Mouse (Mus musculus) thymus, adult 2 months (tissue): ENCODE results near the gene Tm4sf20.

ENCODE experiments used
- CTCF ChIP-seq: fragments of 200-500 bp; IDR thresholded peaks from 2 replicates; pipeline ENCODE4 v1.5.1; 2012; ENCODE audit warnings: mild to moderate bottlenecking, control low read depth, low read length, moderate library complexity, borderline replicate concordance; ENCODE audit not compliant: control insufficient read depth, poor library complexity, insufficient read depth; ENCODE audit errors: extremely low read depth
- POLR2A ChIP-seq: fragments of 200-500 bp; IDR thresholded peaks from 2 replicates; pipeline ENCODE4 v1.6.1; 2012; ENCODE audit warnings: mild to moderate bottlenecking, low read length, control low read depth, moderate library complexity; ENCODE audit not compliant: control insufficient read depth, poor library complexity, insufficient read depth; ENCODE audit errors: extremely low read depth

DNA sequence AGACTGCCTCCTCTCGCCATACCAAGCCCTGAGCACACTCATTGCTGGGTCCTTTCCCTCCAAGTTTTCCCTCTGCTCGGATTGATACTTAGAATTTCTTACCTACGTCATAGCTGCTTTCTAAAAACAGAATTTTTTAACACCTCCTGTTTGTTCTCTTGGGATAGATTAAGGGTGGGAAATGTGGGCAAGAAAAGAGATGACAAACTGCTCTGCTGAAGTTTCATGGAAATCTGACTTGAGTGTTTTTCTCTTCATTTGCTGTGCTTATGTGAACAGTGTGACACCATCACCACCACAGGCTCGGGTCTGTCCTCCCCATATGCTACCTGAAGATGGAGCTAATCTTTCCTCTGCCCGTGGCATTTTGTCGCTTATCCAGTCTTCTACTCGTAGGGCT lies 26.7 kb downstream of the Tm4sf20 start:
- no peak for TF ChIP-seq POLR2A
- no peak for TF ChIP-seq CTCF
